Mouse (Mus musculus): Measurements from ENCODE around the gene Ift140.
A peak's percentile ranks its signal among the peaks of the same experiment; 100 is the strongest.

DNA sequence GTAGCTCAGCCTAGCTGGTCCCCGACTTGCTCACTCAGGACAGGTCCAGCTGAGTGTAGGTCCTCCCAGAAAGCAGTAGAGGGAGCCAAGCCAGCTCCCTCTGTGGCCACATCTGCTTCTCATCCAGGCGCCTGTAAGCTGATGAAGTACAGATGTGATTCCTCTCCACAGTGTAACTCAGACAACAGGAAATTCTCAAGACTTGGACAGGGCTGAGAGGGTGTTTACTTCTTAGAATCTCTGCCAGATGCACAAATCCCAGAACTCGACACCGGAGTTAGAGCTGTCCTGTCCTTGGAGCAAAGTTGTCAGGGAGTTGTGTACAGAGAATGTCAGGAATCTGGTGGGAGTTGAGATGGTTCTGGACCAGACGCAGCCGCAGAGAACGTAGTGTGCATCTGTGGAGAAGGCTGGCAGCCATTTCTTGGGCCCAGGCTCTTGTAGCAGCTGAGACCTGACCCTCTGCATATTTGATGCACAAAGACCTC is 67.6 kb downstream of the Ift140 start, which contains the start of gene Tmem204:
- peak; percentile 61 for TF ChIP-seq CTCF (IDR thresholded peaks at IDR 0.05; ENCODE audit: low read depth)
- 0 out of 2 replicates have a peak, but pooled peaks have one; percentile 55 for TF ChIP-seq EP300 (IDR thresholded peaks at IDR 0.05; ENCODE audit: low read depth)

Data from heart, postnatal 0 days (tissue).